Mouse (Mus musculus) heart, embryonic 14.5 days (tissue): Measurements from ENCODE around the gene Gm21953. TPM values are rescaled to one million over a fixed set of nuclear protein-coding genes. Genes with fewer than 3 reads are reported as not detected.
"Not testable (repeated sequence)": the region's sequence is repeated elsewhere in the genome, so short reads cannot be mapped to it uniquely, and the experiment has no call there.

Source experiments
- ATAC-seq: fragments of 200-750 bp; cut with Nextera tagmentation; 2 replicates; pipeline ENCODE4 v1.8.0; 2017; ENCODE audit warnings: low read depth, moderate TSS enrichment; ENCODE audit not compliant: insufficient number of reproducible peaks, insufficient read depth, low FRiP score
- H3K27ac ChIP-seq, 2 experiments: fragments of 200-500 bp in 1 of 2; fragments of 300-500 bp in 1 of 2; sonication (generic) in 1 of 2; replicated peaks in 1 of 2; 2 replicates each; pipeline ENCODE4 v1.5.1; 2012 to 2014; ENCODE audit warnings: low read depth in 2 of 2, low read length in 2 of 2, control low read depth in 1 of 2, mild to moderate bottlenecking in 1 of 2, mixed read lengths in 1 of 2; ENCODE audit not compliant: control insufficient read depth in 1 of 2, insufficient read depth in 1 of 2
- H3K27me3 ChIP-seq: fragments of 300-500 bp; sonication (generic); 2 replicates; pipeline ENCODE4 v1.6.1; 2014; ENCODE audit warnings: mild to moderate bottlenecking, low read length, control low read depth; ENCODE audit not compliant: control insufficient read depth, insufficient read depth
- H3K36me3 ChIP-seq: fragments of 300-500 bp; sonication (generic); 2 replicates; pipeline ENCODE4 v1.6.1; 2014; ENCODE audit warnings: mild to moderate bottlenecking, control low read depth, low read length, mixed read lengths; ENCODE audit not compliant: control insufficient read depth, insufficient read depth
- H3K4me1 ChIP-seq, 2 experiments: fragments of 200-500 bp in 1 of 2; fragments of 300-500 bp in 1 of 2; sonication (generic) in 1 of 2; 2 replicates each; pipeline ENCODE4 v1.6.1; 2012 to 2014; ENCODE audit warnings: low read length in 2 of 2, control low read depth in 1 of 2, mixed read lengths in 1 of 2; ENCODE audit not compliant: control insufficient read depth in 2 of 2, insufficient read depth in 2 of 2
- H3K4me2 ChIP-seq: fragments of 300-500 bp; sonication (generic); 2 replicates; pipeline ENCODE4 v1.6.1; 2014; ENCODE audit warnings: mild to moderate bottlenecking, low read length
- H3K4me3 ChIP-seq, 2 experiments: fragments of 200-500 bp in 1 of 2; fragments of 300-500 bp in 1 of 2; sonication (generic) in 1 of 2; 2 replicates each; pipeline ENCODE4 v1.5.1; 2012 to 2014; ENCODE audit warnings: low read length in 2 of 2, mild to moderate bottlenecking in 2 of 2, control low read depth in 1 of 2, low read depth in 1 of 2, moderate library complexity in 1 of 2; ENCODE audit not compliant: control insufficient read depth in 1 of 2, insufficient read depth in 1 of 2
- H3K9ac ChIP-seq: fragments of 300-500 bp; sonication (generic); 2 replicates; pipeline ENCODE4 v1.6.1; 2014; ENCODE audit warnings: mild to moderate bottlenecking, low read length
- H3K9me3 ChIP-seq: fragments of 300-500 bp; sonication (generic); 2 replicates; pipeline ENCODE4 v1.6.1; 2016; ENCODE audit warnings: low read length, control low read depth; ENCODE audit not compliant: control insufficient read depth
- WGBS: fragments of 180-500 bp; shearing (Covaris S2); extraction: QIAGEN DNeasy Blood & Tissue Kit; methylation state at CpG from one replicate; pipeline ENCODE4 v1.1.7; 2014; 5-methylcytosine and 5-hydroxymethylcytosine counted together
- polyA plus RNA-seq: library from polyadenylated mRNA; unstranded; fragments of >200 nt; fragmentation: Nextera tagmentation; extraction: Ambion mirVana; gene quantifications from 2 replicates; pipeline ENCODE4 v1.2.1, GENCODE M21; 2014

Gm21953 gene
- not detected in 2 replicates for polyA plus RNA-seq

- not testable (repeated sequence) for H3K9me3 ChIP-seq, H3K36me3 ChIP-seq, H3K27ac ChIP-seq, H3K4me1 ChIP-seq, H3K4me3 ChIP-seq, H3K4me2 ChIP-seq, H3K27me3 ChIP-seq, H3K9ac ChIP-seq, ATAC-seq
- no CpG with 5 or more reads among the region's 18 CpGs for WGBS
These were observed at the start of gene Gm21953 for GRCm38 (mm10) chr4:42293967-42294366. Gene Gm21953 (plus strand): TSS chr4:42294267.

- not testable (repeated sequence) for H3K4me2 ChIP-seq, H3K36me3 ChIP-seq, H3K9me3 ChIP-seq, H3K9ac ChIP-seq, H3K27me3 ChIP-seq, H3K27ac ChIP-seq, H3K4me3 ChIP-seq, ATAC-seq, H3K4me1 ChIP-seq
- no CpG with 5 or more reads among the region's 5 CpGs for WGBS
These were observed 38.6 kb upstream of the Gm21953 start, which contains the start of gene Ccl21b for GRCm38 (mm10) chr4:42255467-42255866. Gene Ccl21b (plus strand): TSS chr4:42255767.

GRCm38 (mm10) chr4:42318034-42318433, 24.0 kb downstream of the Gm21953 start, which contains the start of gene Fam205a3:
Gene Fam205a3 (plus strand): TSS chr4:42318334.
- WGBS: no CpG with 5 or more reads among the region's 1 CpGs
- not testable (repeated sequence) for H3K36me3 ChIP-seq, H3K4me3 ChIP-seq, ATAC-seq, H3K9ac ChIP-seq, H3K27ac ChIP-seq, H3K27me3 ChIP-seq, H3K9me3 ChIP-seq, H3K4me2 ChIP-seq, H3K4me1 ChIP-seq

Other genes starting within 250 kb of the Gm21953 start
- gene Gm3893, start 203.1 kb upstream of the Gm21953 start, polyA plus RNA-seq: not detected in 2 replicates
- gene Gm13304, start 179.4 kb upstream of the Gm21953 start, polyA plus RNA-seq: 7.5 TPM in 1 of 2 replicates, not detected in the other
- not detected in 2 replicates for gene Gm13306, start 140.8 kb upstream of the Gm21953 start, polyA plus RNA-seq
- gene Gm13305, start 125.7 kb upstream of the Gm21953 start, polyA plus RNA-seq: 0.74 TPM in 1 of 2 replicates, not detected in the other
- not detected in 2 replicates for gene Gm10600, start 53.6 kb upstream of the Gm21953 start, polyA plus RNA-seq
- 1.5 TPM in 1 of 2 replicates, not detected in the other for gene Ccl21b, start 38.5 kb upstream of the Gm21953 start, polyA plus RNA-seq
- gene Fam205a3, start 24.1 kb downstream of the Gm21953 start, polyA plus RNA-seq: not detected in 2 replicates
- gene Gm21586, start 145.1 kb downstream of the Gm21953 start, polyA plus RNA-seq: not detected in 2 replicates
- not detected in 2 replicates for gene Gm2163, start 172.5 kb downstream of the Gm21953 start, polyA plus RNA-seq
- gene Fam205a2, start 233.9 kb downstream of the Gm21953 start, polyA plus RNA-seq: not detected in 2 replicates